Mouse (Mus musculus) C2C12 (cell line): ENCODE data around the gene E030025P04Rik. TPM values are rescaled to one million over a fixed set of nuclear protein-coding genes. Genes with fewer than 3 reads are reported as not detected.

ENCODE experiments used
- H3K27me3 ChIP-seq: one replicate; pipeline ENCODE4 v1.6.1; 2011; ENCODE audit not compliant: control insufficient read depth, insufficient read depth, insufficient read length
- H3K36me3 ChIP-seq: one replicate; pipeline ENCODE4 v1.6.1; 2011; ENCODE audit not compliant: control insufficient read depth, insufficient read depth
- H3K4me3 ChIP-seq: one replicate; pipeline ENCODE4 v1.5.1; 2011; ENCODE audit warnings: mild to moderate bottlenecking, control low read depth; ENCODE audit not compliant: poor library complexity, insufficient read depth, severe bottlenecking
- H3K79me2 ChIP-seq: one replicate; pipeline ENCODE4 v1.6.1; 2011; ENCODE audit not compliant: control insufficient read depth, insufficient read depth
- H3K79me3 ChIP-seq: one replicate; pipeline ENCODE4 v1.6.1; 2011; ENCODE audit warnings: low read depth, control low read depth
- H3ac ChIP-seq: one replicate; pipeline ENCODE3; 2011; ENCODE audit warnings: low read depth; ENCODE audit not compliant: control insufficient read depth, insufficient read length
- CEBPB ChIP-seq: IDR thresholded peaks from one replicate; pipeline ENCODE4 v1.6.1; 2011; ENCODE audit warnings: low read depth, mild to moderate bottlenecking, control low read depth, moderate library complexity
- CTCF ChIP-seq: IDR thresholded peaks from one replicate; pipeline ENCODE4 v1.5.1; 2011; ENCODE audit not compliant: control insufficient read depth, insufficient read depth, insufficient read length
- FOSL1 ChIP-seq: IDR thresholded peaks from one replicate; pipeline ENCODE4 v1.8.0; 2011; ENCODE audit warnings: mild to moderate bottlenecking, low read length; ENCODE audit not compliant: poor library complexity, insufficient read depth, severe bottlenecking
- MAX ChIP-seq: IDR thresholded peaks from one replicate; pipeline ENCODE4 v1.6.1; 2011; ENCODE audit warnings: mild to moderate bottlenecking, control low read depth
- MYOD1 ChIP-seq: IDR thresholded peaks from one replicate; pipeline ENCODE4 v1.6.1; 2011; ENCODE audit warnings: low read depth; ENCODE audit not compliant: control insufficient read depth, insufficient read length
- MYOG ChIP-seq: IDR thresholded peaks from one replicate; pipeline ENCODE4 v1.6.1; 2011; ENCODE audit not compliant: control insufficient read depth, insufficient read length; ENCODE audit errors: extremely low read depth
- USF1 ChIP-seq: IDR thresholded peaks from one replicate; pipeline ENCODE4 v1.6.1; 2011; ENCODE audit warnings: low read depth, mild to moderate bottlenecking, control low read depth, moderate library complexity
- polyA plus RNA-seq: library from polyadenylated mRNA; unstranded; fragments of >200 nt; fragmentation: generic; extraction: Trizol; gene quantifications from one replicate; pipeline ENCODE4 v1.2.1, GENCODE M21; 2012; ENCODE audit warnings: missing spikeins

The E030025P04Rik gene
- polyA plus RNA-seq, 1 experiment: not detected

DNA sequence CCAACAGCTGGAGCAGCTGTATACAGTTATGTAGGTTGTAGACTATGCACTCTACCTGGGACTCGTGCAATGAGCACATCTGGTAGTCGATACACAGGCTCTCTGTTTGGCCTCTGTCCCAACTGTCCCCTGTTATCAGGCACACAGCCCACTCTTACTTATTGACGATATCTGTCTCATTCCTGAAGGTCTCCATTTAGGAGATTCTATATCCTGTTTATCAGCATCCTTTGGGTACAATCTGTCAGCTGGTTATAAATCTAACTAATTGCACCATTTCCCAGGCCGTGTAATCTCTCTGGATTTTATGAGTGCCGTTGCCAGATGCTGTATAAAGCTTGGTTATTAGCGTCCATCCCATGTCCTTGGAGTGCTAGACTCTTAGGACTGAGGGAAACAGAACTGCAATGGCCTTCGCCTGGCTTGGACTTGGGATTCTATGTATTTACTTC lies 747 bp upstream of the E030025P04Rik start:
- TF ChIP-seq MAX (no peak), MYOG (no peak), CEBPB (no peak), USF1 (no peak), FOSL1 (no peak), MYOD1 (no peak), CTCF (no peak)
- no peaks in the 10 kb centered on the region for H3K79me3 ChIP-seq
- H3K27me3 ChIP-seq: peaks cover under 1% of the 10 kb centered on the region
- no peaks in the 10 kb centered on the region for H3K79me2 ChIP-seq
- H3K36me3 ChIP-seq: no peaks in the 10 kb centered on the region
- no peak overlapping the region for H3ac ChIP-seq
- no peak overlapping the region for H3K4me3 ChIP-seq

DNA sequence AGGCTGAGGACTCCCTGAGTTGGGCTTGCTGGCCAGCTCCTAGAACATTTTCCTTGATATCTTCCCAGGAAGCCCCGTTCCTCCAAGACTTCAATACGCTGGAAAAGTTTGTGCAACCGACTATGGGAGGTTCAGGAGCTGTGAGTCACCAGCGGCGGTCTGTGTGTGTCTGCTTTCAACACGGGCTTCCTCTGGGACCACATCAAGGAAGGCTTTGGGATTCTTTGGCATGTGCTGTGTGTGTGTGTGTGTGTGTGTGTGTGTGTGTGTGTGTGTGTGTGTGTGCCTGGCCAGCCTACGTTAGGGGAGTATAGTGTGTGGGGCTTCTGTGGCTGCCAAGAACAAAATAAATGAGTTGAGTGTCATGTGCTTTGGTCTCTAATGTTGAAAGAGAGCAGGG lies 17.7 kb downstream of the E030025P04Rik start:
- Histone ChIP-seq H3K79me2 (no peaks in the 10 kb centered on the region), H3K27me3 (no peaks in the 10 kb centered on the region), H3ac (no peak overlapping the region), H3K79me3 (no peaks in the 10 kb centered on the region), H3K4me3 (no peak overlapping the region), H3K36me3 (no peaks in the 10 kb centered on the region)
- no peak for TF ChIP-seq USF1
- no peak for TF ChIP-seq MAX
- TF ChIP-seq FOSL1: no peak
- no peak for TF ChIP-seq CEBPB
- no peak for TF ChIP-seq MYOG
- TF ChIP-seq MYOD1: no peak
- TF ChIP-seq CTCF: no peak

DNA sequence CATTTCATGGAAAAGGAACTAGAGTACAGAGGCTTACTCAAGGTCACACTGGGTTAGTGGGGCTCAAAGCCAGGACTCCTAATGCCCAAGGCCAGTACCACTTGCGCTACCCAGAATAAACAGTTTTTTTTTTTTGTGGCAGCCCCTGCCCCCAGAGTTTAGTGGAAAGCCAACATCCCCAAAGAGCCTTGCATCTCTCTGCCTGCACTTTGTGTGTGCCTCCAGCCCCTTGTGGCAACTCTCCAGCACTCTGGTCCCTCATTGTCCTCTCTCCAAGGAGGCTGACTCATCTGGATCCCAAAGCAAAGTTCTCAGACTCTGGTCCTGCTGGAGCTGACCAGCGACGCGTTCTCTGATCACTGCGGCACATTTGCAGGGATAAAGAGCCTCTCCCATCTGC lies 18.7 kb downstream of the E030025P04Rik start:
- Histone ChIP-seq H3K27me3 (no peaks in the 10 kb centered on the region), H3K79me2 (no peaks in the 10 kb centered on the region), H3K36me3 (no peaks in the 10 kb centered on the region), H3K79me3 (no peaks in the 10 kb centered on the region), H3ac (no peak overlapping the region), H3K4me3 (no peak overlapping the region)
- TF ChIP-seq FOSL1 (no peak), MYOG (no peak), MYOD1 (no peak)

DNA sequence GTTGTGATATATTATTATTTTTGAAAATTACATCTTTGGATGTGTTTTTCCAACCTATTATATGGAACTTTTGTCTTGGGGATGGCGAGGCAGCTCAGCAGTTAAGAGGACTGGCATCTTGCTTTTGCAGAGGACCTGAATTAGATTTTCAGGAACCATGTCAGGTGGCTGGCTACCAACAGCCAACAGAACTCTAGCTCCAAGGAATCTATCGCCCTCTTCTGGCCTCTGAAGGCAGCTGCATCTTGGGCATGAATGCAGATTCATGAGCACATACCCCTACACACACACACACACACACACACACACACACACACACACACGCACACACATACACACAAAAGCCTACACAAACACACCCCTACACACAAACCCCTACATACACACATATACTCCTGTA lies 19.9 kb downstream of the E030025P04Rik start:
- H3K27me3 ChIP-seq: no peaks in the 10 kb centered on the region
- no peak for TF ChIP-seq USF1
- TF ChIP-seq CEBPB: no peak
- no peak for TF ChIP-seq MAX
- TF ChIP-seq FOSL1: no peak

DNA sequence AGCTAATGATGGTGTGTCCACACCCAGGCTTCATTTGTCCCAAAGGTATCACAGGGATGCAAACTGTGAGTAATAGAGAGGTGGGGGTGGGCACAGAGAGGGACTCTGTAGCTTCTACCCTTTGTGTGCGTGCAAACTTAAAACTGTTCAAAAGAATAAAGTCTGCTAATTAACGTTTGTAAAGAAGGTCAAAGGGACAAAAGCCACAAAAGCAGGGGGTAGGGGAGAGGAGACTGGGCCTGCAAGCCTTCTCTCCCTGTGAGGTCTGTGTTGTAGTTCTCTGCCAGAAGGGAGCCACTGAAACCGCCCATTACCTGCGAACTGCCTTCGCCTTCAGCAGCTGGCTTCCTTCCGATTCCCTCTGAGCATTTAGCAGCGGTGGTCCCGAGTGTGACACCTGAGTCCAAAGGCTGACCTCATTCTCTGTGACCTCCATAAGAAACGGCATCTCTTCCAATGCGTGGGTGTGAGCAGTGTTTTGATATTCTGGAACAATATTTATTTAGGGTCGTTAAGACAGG lies 34.3 kb downstream of the E030025P04Rik start:
- no peaks in the 10 kb centered on the region for H3K79me2 ChIP-seq
- peaks cover 6% of the 10 kb centered on the region for H3K27me3 ChIP-seq
- no peaks in the 10 kb centered on the region for H3K36me3 ChIP-seq
- no peak overlapping the region for H3ac ChIP-seq
- no peak overlapping the region for H3K4me3 ChIP-seq
- TF ChIP-seq FOSL1: no peak
- no peak for TF ChIP-seq MYOD1
- no peak for TF ChIP-seq CTCF
- no peak for TF ChIP-seq MAX
- TF ChIP-seq USF1: no peak
- no peak for TF ChIP-seq CEBPB
- no peak for TF ChIP-seq MYOG
- H3K79me3 ChIP-seq: no peaks in the 10 kb centered on the region

More for the DNA sequence above, 19.9 kb downstream of the E030025P04Rik start:
- Histone ChIP-seq H3K79me2 (no peaks in the 10 kb centered on the region), H3K79me3 (no peaks in the 10 kb centered on the region), H3K36me3 (no peaks in the 10 kb centered on the region), H3K4me3 (no peak overlapping the region), H3ac (no peak overlapping the region)

DNA sequence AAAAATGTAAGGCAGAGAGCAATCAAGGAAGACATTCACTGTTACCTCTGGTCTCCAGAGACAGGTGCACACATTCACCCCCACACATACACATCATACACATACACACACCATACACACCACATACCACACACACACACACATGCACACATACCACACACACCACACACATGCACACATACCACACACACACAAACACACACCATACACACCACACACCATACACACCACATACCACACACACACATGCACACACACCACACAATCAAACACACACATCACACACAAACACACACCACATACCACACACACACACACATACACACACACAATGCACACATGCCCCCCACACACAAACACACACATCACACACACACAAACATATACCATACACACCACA lies 35.1 kb downstream of the E030025P04Rik start:
- H3ac ChIP-seq: no peak overlapping the region
- H3K79me3 ChIP-seq: no peaks in the 10 kb centered on the region
- no peak overlapping the region for H3K4me3 ChIP-seq
- TF ChIP-seq CTCF (no peak), MAX (no peak), CEBPB (no peak)
- no peaks in the 10 kb centered on the region for H3K36me3 ChIP-seq
- peaks cover 6% of the 10 kb centered on the region for H3K27me3 ChIP-seq
- H3K79me2 ChIP-seq: no peaks in the 10 kb centered on the region
